Mouse (Mus musculus) liver, embryonic 14.5 days (tissue): ENCODE data around the gene Grik3.

ENCODE experiments used
- CTCF ChIP-seq: IDR thresholded peaks from 2 replicates; pipeline ENCODE4 v1.5.1; 2016; ENCODE audit warnings: antibody characterized with exemption, low read depth, control low read depth
- EP300 ChIP-seq: IDR thresholded peaks from 2 replicates; pipeline ENCODE4 v1.6.1; 2016; ENCODE audit warnings: antibody characterized with exemption, low read depth

GRCm38 (mm10) chr4:125738825-125739224, 248.3 kb downstream of the Grik3 start:
- TF ChIP-seq CTCF (no peak), EP300 (no peak)
